Comparison of ENCODE assay signal across 26 mouse cellular contexts in genomic region chr13:54585831-54586230, GRCm38 (mm10). TPM values are rescaled to one million over a fixed set of nuclear protein-coding genes. Genes with fewer than 3 reads are reported as not detected.
"Had no signal": no experiment of that assay in that cellular context is flagged by ENCODE, and none has a peak within 500 bp of the region (broad histone marks: within the 10 kb centered on the region; RNA-seq: fewer than 3 reads in every experiment).

No protein-coding gene starts in this region.

- H3K27ac ChIP-seq: embryonic facial prominence, embryonic 10.5 days; embryonic facial prominence, embryonic 12.5 days; embryonic facial prominence, embryonic 13.5 days; embryonic facial prominence, embryonic 15.5 days; forebrain, embryonic 10.5 days; forebrain, embryonic 12.5 days; forebrain, embryonic 13.5 days; forebrain, embryonic 15.5 days had no signal

- H3K27me3 ChIP-seq: embryonic facial prominence, embryonic 12.5 days; embryonic facial prominence, embryonic 13.5 days; embryonic facial prominence, embryonic 15.5 days; forebrain, embryonic 12.5 days; forebrain, embryonic 13.5 days; forebrain, embryonic 15.5 days had no signal

- H3K4me2 ChIP-seq: embryonic facial prominence, embryonic 12.5 days; embryonic facial prominence, embryonic 13.5 days; embryonic facial prominence, embryonic 15.5 days; forebrain, embryonic 12.5 days; forebrain, embryonic 13.5 days; forebrain, embryonic 15.5 days; heart, embryonic 11.5 days had no signal

- H3K9me3 ChIP-seq: embryonic facial prominence, embryonic 10.5 days; embryonic facial prominence, embryonic 12.5 days; embryonic facial prominence, embryonic 13.5 days; embryonic facial prominence, embryonic 15.5 days; forebrain, embryonic 10.5 days; forebrain, embryonic 12.5 days; forebrain, embryonic 13.5 days; forebrain, embryonic 15.5 days had no signal

- H3K9ac ChIP-seq: embryonic facial prominence, embryonic 12.5 days; embryonic facial prominence, embryonic 13.5 days; embryonic facial prominence, embryonic 15.5 days; forebrain, embryonic 12.5 days; forebrain, embryonic 13.5 days; forebrain, embryonic 15.5 days; forebrain, postnatal 0 days had no signal

- H3K4me3 ChIP-seq: embryonic facial prominence, embryonic 10.5 days; embryonic facial prominence, embryonic 12.5 days; embryonic facial prominence, embryonic 13.5 days; embryonic facial prominence, embryonic 15.5 days; erythroblast, embryonic 14.5 days; forebrain, embryonic 10.5 days; forebrain, embryonic 12.5 days; forebrain, embryonic 13.5 days; forebrain, embryonic 15.5 days had no signal

- ATAC-seq: forebrain, embryonic 13.5 days; forebrain, embryonic 14.5 days; forebrain, embryonic 15.5 days; forebrain, embryonic 16.5 days; forebrain, postnatal 0 days had no signal

- DNase-seq: cerebellum, adult 2 months; cerebellum, adult 8-10 months; cerebellum, adult 9-10 months; cerebellum, adult 9-11 months; cerebellum, postnatal 10 days; cerebellum, postnatal 14 days; cerebellum, postnatal 25 days; cerebellum, postnatal 36 days; embryo, embryonic 11 days; forebrain, postnatal 0 days; gastrocnemius, postnatal 10 days; gastrocnemius, postnatal 25 days; gastrocnemius, postnatal 36 days; heart, adult 18-20 months had no signal

RNA-seq across cellular contexts. Expression of gene Arl10, which starts 11.0 kb away (rescaled TPM):
- polyA plus RNA-seq: erythroblast, embryonic 14.5 days had no signal
